Mouse (Mus musculus) kidney, embryonic 15.5 days (tissue): Measurements from ENCODE around the gene BC003965. TPM values are rescaled to one million over a fixed set of nuclear protein-coding genes. Genes with fewer than 3 reads are reported as not detected.
"Not testable (repeated sequence)": the region's sequence is repeated elsewhere in the genome, so short reads cannot be mapped to it uniquely, and the experiment has no call there.

Experiments
- ATAC-seq: fragments of 200-750 bp; cut with Nextera tagmentation; replicated peaks from 2 replicates; pipeline ENCODE4 v1.8.0; 2017; ENCODE audit warnings: moderate TSS enrichment; ENCODE audit not compliant: low FRiP score
- H3K27ac ChIP-seq: fragments of 300-500 bp; sonication (generic); 2 replicates; pipeline ENCODE4 v1.5.1; 2015; ENCODE audit warnings: mild to moderate bottlenecking, inconsistent platforms
- H3K27me3 ChIP-seq: fragments of 300-500 bp; sonication (generic); 2 replicates; pipeline ENCODE4 v1.6.1; 2015; ENCODE audit warnings: inconsistent platforms
- H3K36me3 ChIP-seq: fragments of 300-500 bp; sonication (generic); 2 replicates; pipeline ENCODE4 v1.6.1; 2015; ENCODE audit warnings: inconsistent platforms
- H3K4me1 ChIP-seq: fragments of 300-500 bp; sonication (generic); 2 replicates; pipeline ENCODE4 v1.6.1; 2015; ENCODE audit warnings: inconsistent platforms
- H3K4me2 ChIP-seq: fragments of 300-500 bp; sonication (generic); 2 replicates; pipeline ENCODE4 v1.6.1; 2015; ENCODE audit warnings: moderate library complexity, mild to moderate bottlenecking, inconsistent platforms
- H3K4me3 ChIP-seq: fragments of 300-500 bp; sonication (generic); replicated peaks from 2 replicates; pipeline ENCODE4 v1.5.1; 2015; ENCODE audit warnings: mild to moderate bottlenecking, inconsistent platforms
- H3K9ac ChIP-seq: fragments of 300-500 bp; sonication (generic); 2 replicates; pipeline ENCODE4 v1.6.1; 2015; ENCODE audit warnings: mild to moderate bottlenecking, inconsistent platforms
- H3K9me3 ChIP-seq: fragments of 300-500 bp; sonication (generic); replicated peaks from 2 replicates; pipeline ENCODE4 v1.6.1; 2016; ENCODE audit warnings: inconsistent platforms
- WGBS: fragments of 180-500 bp; shearing (Covaris S2); methylation state at CpG from one replicate; pipeline ENCODE4 v1.1.7; 2015; ENCODE audit warnings: mixed read lengths; 5-methylcytosine and 5-hydroxymethylcytosine counted together
- polyA plus RNA-seq: library from polyadenylated mRNA; unstranded; fragments of >200 nt; fragmentation: Nextera tagmentation; extraction: Ambion mirVana; gene quantifications from 2 replicates; pipeline ENCODE4 v1.2.1, GENCODE M21; 2015

BC003965 gene
- polyA plus RNA-seq, 1 experiment from 2014 or later = 33.0 TPM

GRCm38 (mm10) chr17:25220746-25221145 lies 36.4 kb downstream of the BC003965 start:
- Histone ChIP-seq H3K4me1 (peaks cover 12% of the 10 kb centered on the region), H3K9ac (no peak overlapping the region), H3K36me3 (peaks cover 39% of the 10 kb centered on the region), H3K27ac (no peak overlapping the region), H3K4me2 (no peak overlapping the region), H3K27me3 (no peaks in the 10 kb centered on the region), H3K4me3 (no peak overlapping the region), H3K9me3 (no peaks in the 10 kb centered on the region)
- no peak for ATAC-seq
- 80% methylated on average over 1 of the region's 1 CpGs for WGBS

- Histone ChIP-seq H3K27me3 (no peaks in the 10 kb centered on the region), H3K9me3 (no peaks in the 10 kb centered on the region), H3K4me1 (peaks cover 12% of the 10 kb centered on the region), H3K4me3 (peak overlapping the region; percentile 47), H3K27ac (0 out of 2 replicates have a peak overlapping the region, but pooled peaks have one; percentile 57), H3K9ac (peak overlapping the region; percentile 35), H3K4me2 (peak overlapping the region; percentile 80), H3K36me3 (peaks cover 40% of the 10 kb centered on the region)
- WGBS = 1% methylated on average over 25 of the region's 30 CpGs
- peak; percentile 90 for ATAC-seq
Observed at GRCm38 (mm10) chr17:25221821-25222503, 37.6 kb downstream of the BC003965 start.

DNA sequence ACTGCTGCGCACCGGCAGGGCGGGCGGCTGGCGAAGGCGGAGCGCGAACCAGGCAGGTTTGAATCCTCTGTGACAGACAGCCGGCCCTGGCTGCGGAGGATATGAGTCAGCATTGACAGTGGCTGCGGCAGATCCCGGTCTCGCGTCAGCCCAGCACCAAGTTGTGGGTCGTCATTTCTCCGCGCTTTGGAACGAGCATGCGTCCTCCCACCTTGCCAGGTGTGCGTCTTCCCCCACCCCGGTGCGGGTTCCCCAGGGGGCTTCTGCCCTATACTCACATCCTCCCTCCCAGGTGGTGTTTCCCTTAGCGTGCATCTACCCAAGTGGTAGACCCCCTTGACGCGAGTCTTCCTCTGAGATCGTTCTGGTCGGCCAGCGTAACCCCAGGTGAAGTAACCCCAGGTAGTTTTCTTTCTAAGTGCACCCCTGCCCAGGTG lies 38.2 kb downstream of the BC003965 start:
- H3K27ac ChIP-seq = 0 out of 2 replicates have a peak overlapping the region, but pooled peaks have one; percentile 14
- H3K9ac ChIP-seq, H3K9me3 ChIP-seq, H3K27me3 ChIP-seq: not testable (repeated sequence)
- ATAC-seq = peak; percentile 80
- peak overlapping the region; percentile 47 for H3K4me3 ChIP-seq
- WGBS = 18% methylated on average over 14 of the region's 28 CpGs
- H3K4me2 ChIP-seq = peak overlapping the region; percentile 80
- peaks cover 12% of the 10 kb centered on the region for H3K4me1 ChIP-seq
- peaks cover 46% of the 10 kb centered on the region for H3K36me3 ChIP-seq

- Histone ChIP-seq H3K36me3 (peaks cover 46% of the 10 kb centered on the region), H3K9me3 (no peaks in the 10 kb centered on the region), H3K4me2 (peak overlapping the region; percentile 80), H3K27ac (0 out of 2 replicates have a peak overlapping the region, but pooled peaks have one; percentile 14), H3K4me1 (peaks cover 12% of the 10 kb centered on the region), H3K4me3 (peak overlapping the region; percentile 47), H3K27me3 (no peaks in the 10 kb centered on the region), H3K9ac (no peak overlapping the region)
- ATAC-seq = no peak
- WGBS = 57% methylated on average over 6 of the region's 6 CpGs
Observed at GRCm38 (mm10) chr17:25222951-25223601, 38.7 kb downstream of the BC003965 start.

DNA sequence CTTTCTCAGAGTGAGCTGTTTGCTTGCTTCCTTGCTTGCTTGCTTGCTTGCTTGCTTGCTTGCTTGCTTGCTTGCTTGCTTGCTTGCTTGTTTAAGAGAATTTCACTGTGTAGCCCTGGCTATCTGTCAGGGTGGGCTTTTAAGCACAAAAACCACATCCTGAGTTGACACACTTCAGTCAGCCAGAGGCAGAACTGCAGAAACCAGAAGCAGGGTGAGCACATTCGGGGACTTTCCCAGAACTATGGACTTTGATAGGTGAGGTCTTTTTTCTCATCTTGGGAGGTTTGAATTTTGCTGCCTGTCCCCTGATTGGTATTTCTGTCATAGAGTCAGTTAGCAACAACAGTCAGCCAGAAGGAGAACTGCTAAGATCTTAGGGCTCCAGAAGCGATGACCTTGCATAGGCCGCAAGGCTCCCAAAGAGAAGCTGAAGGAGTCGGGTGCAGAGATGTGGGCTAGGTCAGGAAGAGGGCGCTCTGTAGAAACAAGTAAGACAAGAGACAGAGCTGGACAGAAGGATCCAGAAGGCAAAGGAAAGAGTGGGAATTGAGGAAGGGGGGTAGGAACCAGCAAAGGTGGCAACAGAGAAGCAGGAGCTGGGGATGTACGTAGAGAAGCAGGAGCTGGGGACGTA lies 40.4 kb downstream of the BC003965 start:
- Histone ChIP-seq H3K36me3 (peaks cover 47% of the 10 kb centered on the region), H3K27me3 (no peaks in the 10 kb centered on the region), H3K4me2 (no peak overlapping the region), H3K9ac (no peak overlapping the region), H3K9me3 (no peaks in the 10 kb centered on the region), H3K4me1 (peaks cover 12% of the 10 kb centered on the region), H3K4me3 (no peak overlapping the region), H3K27ac (no peak overlapping the region)
- 89% methylated on average over 7 of the region's 7 CpGs for WGBS
- ATAC-seq = no peak

GRCm38 (mm10) chr17:25225659-25226058 lies 41.3 kb downstream of the BC003965 start:
- H3K4me3 ChIP-seq = no peak overlapping the region
- H3K27me3 ChIP-seq = no peaks in the 10 kb centered on the region
- WGBS = 86% methylated on average over 4 of the region's 4 CpGs
- H3K4me2 ChIP-seq = no peak overlapping the region
- H3K4me1 ChIP-seq = peaks cover 12% of the 10 kb centered on the region
- H3K36me3 ChIP-seq = peaks cover 45% of the 10 kb centered on the region
- no peaks in the 10 kb centered on the region for H3K9me3 ChIP-seq
- no peak overlapping the region for H3K27ac ChIP-seq
- H3K9ac ChIP-seq = no peak overlapping the region
- no peak for ATAC-seq

- no peak overlapping the region for H3K4me3 ChIP-seq
- no peak overlapping the region for H3K9ac ChIP-seq
- 85% methylated on average over 5 of the region's 5 CpGs for WGBS
- no peak for ATAC-seq
- H3K36me3 ChIP-seq = peaks cover 53% of the 10 kb centered on the region
- H3K9me3 ChIP-seq = no peaks in the 10 kb centered on the region
- H3K27me3 ChIP-seq = no peaks in the 10 kb centered on the region
- H3K4me1 ChIP-seq = no peaks in the 10 kb centered on the region
- H3K4me2 ChIP-seq = no peak overlapping the region
- H3K27ac ChIP-seq = no peak overlapping the region
Observed at GRCm38 (mm10) chr17:25227991-25228390, 43.6 kb downstream of the BC003965 start.

- ATAC-seq = 0 out of 2 replicates have a peak, but pooled peaks have one; percentile 46
- H3K36me3 ChIP-seq = peaks cover 63% of the 10 kb centered on the region
- WGBS = 72% methylated on average over 15 of the region's 17 CpGs
- not testable (repeated sequence) for H3K4me1 ChIP-seq, H3K27ac ChIP-seq, H3K27me3 ChIP-seq, H3K4me2 ChIP-seq, H3K4me3 ChIP-seq, H3K9ac ChIP-seq, H3K9me3 ChIP-seq
Observed at GRCm38 (mm10) chr17:25230014-25230655, 45.8 kb downstream of the BC003965 start.

DNA sequence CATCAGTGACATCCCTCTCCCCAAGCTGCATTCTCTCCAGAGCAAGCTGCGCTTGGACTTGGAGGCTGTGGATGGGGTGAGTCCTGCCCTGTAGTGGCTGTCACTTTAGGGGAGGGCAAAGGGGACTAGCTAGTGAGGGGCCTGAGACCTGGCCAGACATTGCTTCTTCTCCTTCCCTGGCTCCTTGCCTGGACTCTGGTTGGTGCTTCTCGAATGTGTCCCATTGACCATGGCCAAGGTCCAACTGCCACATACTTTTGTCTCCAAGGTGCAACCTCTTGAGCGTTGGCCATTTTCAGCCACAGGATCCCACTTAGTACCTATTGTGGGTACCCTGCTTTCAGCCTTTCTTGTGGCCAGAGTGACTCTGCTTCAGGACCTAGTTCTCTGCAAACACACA lies 46.3 kb downstream of the BC003965 start:
- peaks cover 68% of the 10 kb centered on the region for H3K36me3 ChIP-seq
- no peak for ATAC-seq
- no peaks in the 10 kb centered on the region for H3K4me1 ChIP-seq
- H3K27me3 ChIP-seq = no peaks in the 10 kb centered on the region
- H3K4me3 ChIP-seq = no peak overlapping the region
- H3K27ac ChIP-seq = no peak overlapping the region
- WGBS = 91% methylated on average over 3 of the region's 3 CpGs
- H3K9me3 ChIP-seq = no peaks in the 10 kb centered on the region
- no peak overlapping the region for H3K4me2 ChIP-seq
- H3K9ac ChIP-seq = no peak overlapping the region

GRCm38 (mm10) chr17:25231621-25232020 lies 47.3 kb downstream of the BC003965 start:
- not testable (repeated sequence) for H3K9ac ChIP-seq, ATAC-seq, H3K4me2 ChIP-seq, H3K4me1 ChIP-seq, H3K27me3 ChIP-seq, H3K9me3 ChIP-seq, H3K4me3 ChIP-seq, H3K27ac ChIP-seq
- peaks cover 63% of the 10 kb centered on the region for H3K36me3 ChIP-seq
- WGBS = 85% methylated on average over 8 of the region's 11 CpGs

- Histone ChIP-seq H3K4me3 (no peak overlapping the region), H3K36me3 (peaks cover 29% of the 10 kb centered on the region), H3K27ac (no peak overlapping the region), H3K9me3 (no peaks in the 10 kb centered on the region), H3K4me2 (no peak overlapping the region), H3K9ac (no peak overlapping the region), H3K27me3 (no peaks in the 10 kb centered on the region), H3K4me1 (peaks cover 10% of the 10 kb centered on the region)
- 89% methylated on average over 9 of the region's 9 CpGs for WGBS
- no peak for ATAC-seq
Observed at GRCm38 (mm10) chr17:25235635-25236034, 51.3 kb downstream of the BC003965 start.
